Mouse (Mus musculus): ENCODE measurements at regions not wholly inside any gene's neighbourhood (a gene's known extent, or its start where the extent isn't known, plus 50 kb on each side); places are given as distances from the start of the nearest gene placed in this dataset.

DNA sequence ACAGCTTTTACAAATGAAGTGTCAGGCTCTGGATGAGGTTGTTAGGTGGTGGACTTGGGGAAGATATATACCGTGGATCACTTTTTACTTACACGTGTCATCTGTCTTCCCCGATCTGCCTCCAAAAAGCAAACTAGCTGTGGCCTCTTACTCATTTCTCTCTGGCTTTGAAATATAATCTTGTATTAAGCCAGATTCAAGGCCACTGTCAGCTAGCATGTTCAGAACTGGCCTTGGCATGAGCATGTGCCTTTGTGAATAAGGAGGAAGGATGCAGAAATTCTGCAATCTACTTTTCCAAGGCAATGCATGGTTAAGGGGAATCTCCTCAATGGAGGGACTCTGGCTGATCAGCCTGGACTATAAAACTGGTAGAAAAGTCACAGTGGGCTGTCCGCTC is 286.0 kb upstream of the Rora start:
- H3K9me3 ChIP-seq (ENCODE audit: control insufficient read depth, low read length) = no peaks in the 10 kb centered on the region
- H3K9ac ChIP-seq (replicated peaks) = no peak overlapping the region
- no peak for ATAC-seq (ENCODE audit: insufficient read depth)
- no peaks in the 10 kb centered on the region for H3K36me3 ChIP-seq (replicated peaks; ENCODE audit: control insufficient read depth, insufficient read depth, low read depth)
- DNase-seq (ENCODE audit: low read depth in 3 of 3, low spot score in 3 of 3) = no peak
- no peak overlapping the region for H3K4me2 ChIP-seq (ENCODE audit: low read depth)
- no peaks in the 10 kb centered on the region for H3K4me1 ChIP-seq (replicated peaks; ENCODE audit: control insufficient read depth in 2 of 2, insufficient read depth in 2 of 2, low read length in 1 of 2)
- no peak overlapping the region for H3K27ac ChIP-seq
- 69% methylated on average over 4 of the region's 4 CpGs for WGBS (ENCODE audit: insufficient replicate concordance)
- no peak overlapping the region for H3K4me3 ChIP-seq (ENCODE audit: insufficient read depth in 1 of 2, low read depth in 2 of 2, low read length in 2 of 2)
- no peaks in the 10 kb centered on the region for H3K27me3 ChIP-seq (ENCODE audit: control insufficient read depth, insufficient read depth, low read length)
- no peak for TF ChIP-seq CTCF (IDR thresholded peaks at IDR 0.05; ENCODE audit: low read depth)
- no peak for TF ChIP-seq EP300 (IDR thresholded peaks at IDR 0.05; ENCODE audit: low read depth)

DNA sequence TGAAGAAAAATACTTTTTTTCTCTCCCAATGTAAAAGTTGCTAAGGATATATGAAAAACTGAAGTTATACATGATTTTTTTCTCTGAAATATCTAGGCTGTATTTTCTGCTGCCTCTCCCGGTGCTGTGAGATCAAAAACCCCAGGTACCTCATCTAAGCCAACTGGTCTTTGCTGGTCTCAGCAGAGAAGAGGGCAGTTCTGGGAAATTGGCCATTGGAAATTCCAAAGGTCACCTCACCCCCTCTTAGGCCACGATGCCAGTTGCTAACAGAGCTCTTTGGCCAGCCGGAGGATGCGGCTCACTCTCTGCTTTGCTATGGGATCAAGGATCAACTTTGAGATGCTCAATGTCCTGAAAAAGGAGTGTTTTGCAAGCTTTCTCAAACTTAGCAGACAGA is 280.9 kb upstream of the Rora start:
- DNase-seq (ENCODE audit: low read depth in 3 of 3, low spot score in 3 of 3) (no peak), ATAC-seq (ENCODE audit: insufficient read depth) (no peak)
- Histone ChIP-seq H3K4me3 (ENCODE audit: insufficient read depth in 1 of 2, low read depth in 2 of 2, low read length in 2 of 2) (no peak overlapping the region), H3K36me3 (replicated peaks; ENCODE audit: control insufficient read depth, insufficient read depth, low read depth) (no peaks in the 10 kb centered on the region), H3K27me3 (ENCODE audit: control insufficient read depth, insufficient read depth, low read length) (no peaks in the 10 kb centered on the region), H3K9me3 (ENCODE audit: control insufficient read depth, low read length) (no peaks in the 10 kb centered on the region), H3K4me2 (ENCODE audit: low read depth) (no peak overlapping the region), H3K27ac (no peak overlapping the region), H3K9ac (replicated peaks) (no peak overlapping the region), H3K4me1 (replicated peaks; ENCODE audit: control insufficient read depth in 2 of 2, insufficient read depth in 2 of 2, low read length in 1 of 2) (no peaks in the 10 kb centered on the region)
- TF ChIP-seq EP300 (IDR thresholded peaks at IDR 0.05; ENCODE audit: low read depth) (no peak), CTCF (IDR thresholded peaks at IDR 0.05; ENCODE audit: low read depth) (no peak)
- 62% methylated on average over 4 of the region's 4 CpGs for WGBS (ENCODE audit: insufficient replicate concordance)

DNA sequence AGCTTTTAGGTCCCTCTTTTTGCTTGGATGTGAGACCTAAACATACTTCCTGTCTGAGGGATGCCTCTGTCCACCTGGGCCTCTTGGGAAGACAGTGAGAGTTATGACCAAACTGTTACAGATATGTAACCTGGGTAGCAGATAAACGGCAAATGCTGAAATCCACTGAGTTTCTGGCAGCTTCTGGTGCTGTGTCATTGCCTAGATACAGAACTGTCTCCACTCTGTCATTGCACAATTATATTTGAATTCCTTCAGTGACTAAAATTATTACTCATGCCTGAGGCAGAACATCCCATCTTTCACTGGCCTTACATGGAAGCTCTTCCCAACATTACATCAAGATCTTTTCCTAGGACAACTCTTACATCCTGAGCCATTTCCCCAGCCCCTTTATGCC is 277.4 kb upstream of the Rora start:
- Histone ChIP-seq H3K9ac (replicated peaks) (no peak overlapping the region), H3K4me2 (ENCODE audit: low read depth) (no peak overlapping the region), H3K27me3 (ENCODE audit: control insufficient read depth, insufficient read depth, low read length) (no peaks in the 10 kb centered on the region), H3K4me1 (replicated peaks; ENCODE audit: control insufficient read depth in 2 of 2, insufficient read depth in 2 of 2, low read length in 1 of 2) (no peaks in the 10 kb centered on the region), H3K27ac (no peak overlapping the region), H3K9me3 (ENCODE audit: control insufficient read depth, low read length) (no peaks in the 10 kb centered on the region), H3K4me3 (ENCODE audit: insufficient read depth in 1 of 2, low read depth in 2 of 2, low read length in 2 of 2) (no peak overlapping the region), H3K36me3 (replicated peaks; ENCODE audit: control insufficient read depth, insufficient read depth, low read depth) (no peaks in the 10 kb centered on the region)
- ATAC-seq (ENCODE audit: insufficient read depth) = no peak
- TF ChIP-seq CTCF (IDR thresholded peaks at IDR 0.05; ENCODE audit: low read depth) = no peak
- TF ChIP-seq EP300 (IDR thresholded peaks at IDR 0.05; ENCODE audit: low read depth) = no peak
- no peak for DNase-seq (ENCODE audit: low read depth in 3 of 3, low spot score in 3 of 3)
- 41% methylated on average over 1 of the region's 1 CpGs for WGBS (ENCODE audit: insufficient replicate concordance)

DNA sequence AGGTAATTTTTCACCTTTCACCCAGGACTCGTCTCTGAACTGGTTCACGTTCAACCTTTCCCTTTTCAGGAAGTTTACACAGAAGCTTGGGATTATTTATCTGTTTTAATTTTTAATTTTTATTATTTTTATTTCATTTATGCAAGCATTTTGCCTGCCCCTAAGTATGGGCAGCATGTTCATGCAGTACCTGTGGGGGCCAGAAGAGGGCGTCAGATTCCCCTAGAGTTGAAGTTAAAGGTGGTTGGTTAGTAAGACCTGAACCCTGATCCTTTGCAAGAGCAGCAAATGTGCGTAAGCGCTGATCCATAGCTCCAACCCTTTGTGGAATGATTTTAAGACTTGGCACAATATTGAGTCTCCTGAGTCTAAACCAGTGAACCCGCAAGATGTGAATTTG is 271.7 kb upstream of the Rora start:
- no peak for TF ChIP-seq EP300 (IDR thresholded peaks at IDR 0.05; ENCODE audit: low read depth)
- TF ChIP-seq CTCF (IDR thresholded peaks at IDR 0.05; ENCODE audit: low read depth) = peak; percentile 31; the same call in 1 of the 2 replicates
- no peak overlapping the region for H3K4me3 ChIP-seq (ENCODE audit: insufficient read depth in 1 of 2, low read depth in 2 of 2, low read length in 2 of 2)
- no peak overlapping the region for H3K9ac ChIP-seq (replicated peaks)
- ATAC-seq (ENCODE audit: insufficient read depth) (no peak), DNase-seq (ENCODE audit: low read depth in 3 of 3, low spot score in 3 of 3) (no peak)
- no peaks in the 10 kb centered on the region for H3K9me3 ChIP-seq (ENCODE audit: control insufficient read depth, low read length)
- H3K4me1 ChIP-seq (replicated peaks; ENCODE audit: control insufficient read depth in 2 of 2, insufficient read depth in 2 of 2, low read length in 1 of 2) = no peaks in the 10 kb centered on the region
- H3K36me3 ChIP-seq (replicated peaks; ENCODE audit: control insufficient read depth, insufficient read depth, low read depth) = no peaks in the 10 kb centered on the region
- no peak overlapping the region for H3K27ac ChIP-seq
- 65% methylated on average over 6 of the region's 6 CpGs for WGBS (ENCODE audit: insufficient replicate concordance)
- H3K4me2 ChIP-seq (ENCODE audit: low read depth) = no peak overlapping the region
- no peaks in the 10 kb centered on the region for H3K27me3 ChIP-seq (ENCODE audit: control insufficient read depth, insufficient read depth, low read length)

DNA sequence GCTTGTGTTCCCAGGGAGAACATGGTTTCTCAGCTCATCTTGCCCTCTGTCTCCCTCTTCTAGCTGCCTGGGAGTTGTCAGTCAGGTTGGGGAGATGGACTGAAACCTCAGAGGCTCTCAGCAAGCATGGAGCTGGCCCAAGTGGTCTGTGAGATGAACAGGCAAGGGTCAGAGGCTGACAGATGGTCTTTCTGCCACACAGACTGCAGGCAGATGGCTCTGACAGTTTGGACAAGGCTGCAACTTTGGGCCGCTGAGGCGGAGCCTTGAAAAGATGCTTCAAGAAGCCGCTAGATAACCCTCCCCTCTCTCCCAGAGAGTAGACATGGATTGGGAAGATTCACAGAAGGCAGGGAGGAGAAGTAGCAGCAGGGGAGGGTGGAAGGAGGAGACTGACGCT is 252.7 kb upstream of the Rora start:
- no peaks in the 10 kb centered on the region for H3K9me3 ChIP-seq (ENCODE audit: control insufficient read depth, low read length)
- no peak overlapping the region for H3K4me3 ChIP-seq (ENCODE audit: insufficient read depth in 1 of 2, low read depth in 2 of 2, low read length in 2 of 2)
- H3K27ac ChIP-seq = no peak overlapping the region
- no peak for DNase-seq (ENCODE audit: low read depth in 3 of 3, low spot score in 3 of 3)
- H3K27me3 ChIP-seq (ENCODE audit: control insufficient read depth, insufficient read depth, low read length) = no peaks in the 10 kb centered on the region
- TF ChIP-seq CTCF (IDR thresholded peaks at IDR 0.05; ENCODE audit: low read depth) = no peak
- TF ChIP-seq EP300 (IDR thresholded peaks at IDR 0.05; ENCODE audit: low read depth) = no peak
- no peak overlapping the region for H3K4me2 ChIP-seq (ENCODE audit: low read depth)
- WGBS (ENCODE audit: insufficient replicate concordance) = 49% methylated on average over 4 of the region's 4 CpGs
- H3K9ac ChIP-seq (replicated peaks) = no peak overlapping the region
- no peaks in the 10 kb centered on the region for H3K4me1 ChIP-seq (replicated peaks; ENCODE audit: control insufficient read depth in 2 of 2, insufficient read depth in 2 of 2, low read length in 1 of 2)
- H3K36me3 ChIP-seq (replicated peaks; ENCODE audit: control insufficient read depth, insufficient read depth, low read depth) = no peaks in the 10 kb centered on the region
- ATAC-seq (ENCODE audit: insufficient read depth) = no peak

All from liver, embryonic 14.5 days (tissue).